Mouse (Mus musculus): ENCODE results near the gene Fkbp14. TPM values are rescaled to one million over a fixed set of nuclear protein-coding genes. Genes with fewer than 3 reads are reported as not detected.

Fkbp14 gene
- total RNA-seq (2021), result 1 to 10 TPM; 8.5 to 9.0 TPM

DNA sequence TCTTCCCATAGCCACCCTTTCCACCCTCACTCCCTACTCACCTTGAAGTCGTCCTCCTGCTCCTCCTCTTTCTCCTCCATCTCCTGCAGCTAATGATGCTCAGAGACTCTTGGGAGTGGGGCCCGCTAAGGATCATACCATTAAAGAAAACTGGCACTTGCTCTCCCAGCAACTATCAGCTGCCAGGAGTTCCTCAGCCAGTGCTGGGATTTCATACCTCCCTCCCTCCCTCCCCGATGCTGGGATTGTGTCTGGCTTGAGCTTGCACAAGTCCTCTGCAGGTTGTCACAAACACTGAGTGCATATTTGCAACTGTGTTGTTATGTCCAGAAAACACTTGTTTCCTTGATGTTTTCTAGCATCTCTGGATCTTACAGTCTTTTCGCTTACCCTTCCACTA lies at the start of gene Fkbp14:
Fkbp14 (minus strand) TSS at position 101 of the 400 bp plus-strand sequence.
- DNase-seq (ENCODE audit: low spot score in 2 of 2), result no peak
- intact Hi-C loops (cut with DNase I), result loop anchor here (10.0 kb wide), 1 partner anchor 568 kb away; no protein-coding TSS in a partner anchor

DNA sequence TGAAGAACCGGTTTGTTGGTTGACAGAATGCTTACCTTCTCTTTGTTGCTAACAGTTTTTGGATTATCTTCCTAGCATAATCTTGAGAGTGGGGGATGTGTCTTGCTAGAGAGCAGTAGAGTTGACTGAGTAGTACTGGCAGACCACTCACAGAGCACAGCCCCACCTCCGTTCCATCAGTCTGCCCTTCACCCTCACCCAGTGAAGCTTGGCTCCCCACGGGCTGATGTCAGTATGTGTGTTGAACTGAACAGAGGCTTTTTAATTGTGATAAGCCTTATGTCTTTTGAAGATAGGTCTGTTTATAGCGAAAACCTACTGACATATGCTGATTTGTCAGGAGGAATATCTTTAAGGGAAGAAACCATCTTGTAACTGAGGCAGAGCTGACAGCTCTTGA lies 46.1 kb upstream of the Fkbp14 start:
- no peak for DNase-seq (ENCODE audit: low spot score in 2 of 2)
- intact Hi-C loops (cut with DNase I), result no loop called here

DNA sequence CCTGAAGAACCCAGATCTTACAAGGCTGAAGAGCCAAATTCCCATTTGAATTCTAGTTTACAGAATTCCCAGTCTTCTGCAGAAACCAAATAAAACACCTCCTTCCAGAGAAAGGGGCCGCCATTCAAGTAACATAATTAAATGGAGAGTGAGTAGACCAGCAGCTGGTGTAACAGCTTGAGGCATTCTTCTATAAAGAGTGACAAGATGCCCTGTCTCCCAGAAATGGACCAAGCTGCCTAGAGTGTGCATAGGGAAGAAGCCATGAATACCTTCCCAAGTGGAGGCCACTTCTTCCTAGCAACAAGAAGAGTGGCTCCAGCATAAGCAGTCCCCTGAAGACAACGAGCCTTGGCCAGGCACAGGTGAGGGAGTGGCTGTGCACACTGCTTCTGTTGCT lies 44.8 kb upstream of the Fkbp14 start:
- intact Hi-C loops (cut with DNase I), result no loop called here
- peak in 1 of 2 experiments; percentile 77 for DNase-seq (ENCODE audit: low spot score in 2 of 2)

DNA sequence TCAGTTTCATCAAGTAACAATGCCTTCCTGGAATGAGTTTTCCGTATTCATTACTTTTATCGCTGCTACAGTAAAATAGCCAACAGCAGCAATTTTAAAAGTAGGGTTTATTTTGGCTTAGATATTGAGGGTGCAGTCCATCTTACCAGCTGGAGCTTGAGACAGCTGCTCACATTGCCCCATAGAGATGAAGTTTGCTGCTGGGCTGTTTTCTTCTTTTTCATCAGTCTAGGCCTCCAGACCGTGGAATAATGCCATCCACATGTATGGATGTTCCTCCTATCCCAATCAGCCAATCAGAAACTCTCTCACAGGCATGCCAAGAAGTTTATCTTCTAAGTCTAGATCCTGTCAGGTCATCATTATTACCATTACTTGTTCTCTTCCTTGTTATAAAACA lies 42.8 kb upstream of the Fkbp14 start:
- intact Hi-C loops (cut with DNase I), result no loop called here
- no peak for DNase-seq (ENCODE audit: low spot score in 2 of 2)

DNA sequence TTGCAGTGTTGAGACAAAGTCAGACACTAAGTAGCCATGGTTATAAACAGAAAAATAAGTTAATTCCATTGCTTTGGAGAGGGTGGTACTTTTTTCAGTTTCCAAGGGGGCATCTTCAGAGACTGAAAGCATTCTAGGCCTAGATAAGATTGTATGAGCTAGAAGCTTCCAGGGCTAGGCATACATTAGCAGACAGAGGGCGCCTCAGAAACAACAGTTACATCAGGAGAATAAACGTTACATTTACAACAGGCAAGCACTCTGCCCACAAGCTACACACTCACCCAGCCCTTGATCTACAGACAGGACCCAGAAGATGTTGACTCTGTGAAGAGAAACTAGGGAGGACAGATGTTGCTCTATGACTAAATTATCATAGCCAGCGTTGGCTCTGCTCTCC lies 34.4 kb upstream of the Fkbp14 start:
- intact Hi-C loops (cut with DNase I), result loop anchor here (5.0 kb wide), 1 partner anchor 51 kb away; the partner anchor contains the start of gene Mturn
- peak; percentile 30 to 55 for DNase-seq (ENCODE audit: low spot score in 2 of 2)

DNA sequence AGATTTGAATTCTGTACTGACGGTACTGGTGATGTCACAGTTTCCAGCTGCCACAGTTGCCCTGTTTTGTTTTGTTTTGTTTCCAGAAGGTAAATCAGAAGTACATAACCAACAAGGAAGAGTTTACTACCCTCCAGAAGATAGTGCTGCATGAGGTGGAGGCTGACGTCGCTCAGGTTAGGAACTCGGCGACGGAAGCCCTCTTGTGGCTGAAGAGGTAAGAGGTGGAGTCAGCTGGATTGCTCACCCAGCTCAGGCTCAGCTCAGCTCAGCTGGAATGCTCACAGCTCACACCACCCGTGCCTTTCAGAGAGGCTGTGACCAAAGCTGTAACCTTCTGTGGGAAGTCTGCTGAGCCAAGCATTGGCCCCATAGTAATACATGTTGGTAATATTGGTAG lies 32.6 kb upstream of the Fkbp14 start:
- intact Hi-C loops (cut with DNase I), result loop anchor here (5.0 kb wide), 1 partner anchor 53 kb away; the partner anchor contains the start of gene Mturn
- DNase-seq (ENCODE audit: low spot score in 2 of 2), result no peak

DNA sequence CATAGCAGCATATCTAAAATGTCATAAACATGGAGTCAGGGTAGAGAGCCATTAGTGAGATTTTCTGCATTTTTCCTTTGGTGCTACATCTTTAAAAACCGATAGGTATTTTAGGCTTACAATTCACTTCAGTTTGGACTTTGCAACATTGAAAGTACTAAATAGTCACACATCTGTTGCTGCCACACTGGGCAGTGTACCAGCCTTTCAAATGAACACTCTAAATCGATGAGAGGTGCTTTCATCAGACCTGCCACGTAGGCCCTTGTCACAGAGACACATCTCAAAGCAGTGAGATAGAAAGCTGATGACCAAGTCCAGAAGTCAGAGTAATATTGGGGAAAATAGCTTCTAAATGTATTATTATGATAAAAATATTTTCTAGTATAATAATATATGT lies 31.3 kb upstream of the Fkbp14 start:
- intact Hi-C loops (cut with DNase I), result no loop called here
- no peak for DNase-seq (ENCODE audit: low spot score in 2 of 2)

DNA sequence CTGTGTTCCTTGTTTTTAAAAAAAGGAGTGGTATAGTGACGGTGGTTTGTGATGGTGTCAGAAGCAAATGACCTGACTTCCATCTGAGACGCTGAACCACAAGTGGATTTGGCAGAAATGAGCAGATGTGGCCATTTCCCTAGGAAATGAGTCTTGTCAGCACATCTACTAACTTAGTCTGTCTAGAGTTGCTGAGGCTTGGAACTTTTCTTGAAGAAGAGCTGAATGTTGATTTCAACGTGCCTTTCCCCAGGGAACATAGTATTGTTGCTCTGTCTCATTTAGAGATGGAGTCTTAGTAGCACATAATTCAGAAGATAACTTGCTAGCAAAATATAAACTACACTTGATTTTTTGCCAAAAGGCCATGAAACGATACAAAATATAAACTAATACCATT lies 23.2 kb upstream of the Fkbp14 start:
- intact Hi-C loops (cut with DNase I), result no loop called here

DNA sequence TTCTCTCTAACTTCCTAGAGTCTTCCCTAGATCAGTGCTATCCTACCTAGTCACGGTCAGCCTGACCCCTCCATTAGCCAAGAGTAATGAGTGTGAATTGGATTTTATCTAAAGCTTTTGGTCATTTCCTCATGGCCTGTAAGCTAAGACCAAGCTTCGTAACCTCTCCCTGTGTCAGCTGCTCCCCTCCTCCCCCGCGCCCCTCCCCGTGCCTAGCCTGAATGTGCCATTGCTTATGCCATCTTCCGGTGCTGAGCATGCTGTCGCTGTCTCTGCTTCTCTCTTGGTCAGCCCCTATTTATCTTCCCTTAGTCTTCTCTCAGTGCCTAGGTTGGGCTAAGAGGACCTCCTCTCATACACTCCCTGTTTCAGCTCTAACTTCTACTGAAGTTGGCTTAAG lies 22.4 kb upstream of the Fkbp14 start:
- no peak for DNase-seq (ENCODE audit: low spot score in 2 of 2)

More for the DNA sequence above, 23.2 kb upstream of the Fkbp14 start:
- no peak for DNase-seq (ENCODE audit: low spot score in 2 of 2)

DNA sequence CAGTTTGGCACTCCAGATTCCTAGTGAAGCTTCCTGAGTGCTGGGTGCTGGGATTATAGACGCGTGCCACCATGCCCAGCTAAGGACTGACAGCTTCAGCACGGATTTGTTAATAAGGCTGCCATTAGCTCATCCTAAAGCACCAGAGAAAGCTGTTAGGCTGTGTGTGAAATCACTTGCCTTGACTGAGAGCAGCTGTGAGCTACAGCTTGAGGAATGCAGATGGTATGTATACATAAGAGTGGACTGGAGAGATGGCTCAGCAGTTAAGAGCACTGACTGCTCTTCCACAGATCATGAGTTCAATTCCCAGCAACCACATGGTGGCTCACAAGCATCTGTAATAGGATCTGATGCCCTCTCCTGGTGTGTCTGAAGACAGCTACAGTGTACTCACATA lies 20.3 kb upstream of the Fkbp14 start:
- intact Hi-C loops (cut with DNase I), result no loop called here
- DNase-seq (ENCODE audit: low spot score in 2 of 2), result no peak

More for the DNA sequence above, 22.4 kb upstream of the Fkbp14 start:
- intact Hi-C loops (cut with DNase I), result no loop called here

DNA sequence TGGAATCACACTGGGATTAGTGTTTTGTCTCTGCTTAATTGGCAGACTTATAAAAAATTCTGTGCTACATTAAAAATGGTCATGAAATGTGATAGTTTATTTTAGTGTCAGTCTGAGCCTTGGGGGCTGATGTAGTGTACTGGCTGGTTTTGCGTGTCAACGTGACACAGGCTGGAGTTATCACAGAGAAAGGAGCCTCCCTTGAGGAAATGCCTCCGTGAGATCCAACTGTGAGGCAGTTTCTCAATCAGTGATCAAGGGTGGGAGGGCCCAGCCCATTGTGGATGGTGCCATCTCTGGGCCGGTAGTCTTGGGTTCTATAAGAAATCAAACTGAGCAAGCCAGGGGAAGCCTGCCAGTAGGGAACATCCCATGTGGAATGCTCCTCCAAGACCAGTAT lies 9.1 kb upstream of the Fkbp14 start:
- no peak for DNase-seq (ENCODE audit: low spot score in 2 of 2)
- intact Hi-C loops (cut with DNase I), result no loop called here

DNA sequence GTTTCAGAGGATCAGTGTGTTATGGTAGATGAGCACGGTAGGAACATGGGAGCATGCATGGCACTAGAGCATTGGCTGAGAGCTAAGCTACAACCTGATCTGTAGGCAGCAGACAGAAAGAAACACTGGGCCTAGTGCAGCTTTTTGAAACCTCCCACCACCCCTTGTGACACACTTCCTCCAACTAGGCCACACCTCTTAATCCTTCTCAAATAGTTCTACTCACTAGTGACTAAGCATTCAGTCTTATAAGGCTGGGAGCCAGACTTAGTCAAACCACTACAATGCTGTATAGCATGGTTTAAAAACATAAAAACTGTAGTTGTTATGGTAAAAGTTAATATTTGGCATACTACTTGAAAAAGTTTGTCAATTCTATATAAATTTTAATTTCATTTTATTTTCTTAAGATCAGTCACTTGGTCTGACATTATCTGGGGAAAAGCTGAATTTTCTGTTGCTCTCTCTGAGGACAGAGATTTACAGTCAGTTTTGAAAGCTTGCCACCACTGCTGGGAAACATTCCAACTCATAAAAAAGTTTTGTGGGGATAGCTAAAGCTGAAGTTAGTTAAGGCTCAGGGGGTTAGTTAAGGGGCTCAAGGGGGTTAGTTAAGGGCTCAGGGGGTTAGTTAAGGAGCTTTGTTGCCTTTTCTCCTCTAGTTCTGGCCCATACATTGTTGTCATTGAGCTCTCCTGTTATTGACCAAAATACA lies 7.0 kb upstream of the Fkbp14 start:
- DNase-seq (ENCODE audit: low spot score in 2 of 2), result no peak
- intact Hi-C loops (cut with DNase I), result no loop called here

DNA sequence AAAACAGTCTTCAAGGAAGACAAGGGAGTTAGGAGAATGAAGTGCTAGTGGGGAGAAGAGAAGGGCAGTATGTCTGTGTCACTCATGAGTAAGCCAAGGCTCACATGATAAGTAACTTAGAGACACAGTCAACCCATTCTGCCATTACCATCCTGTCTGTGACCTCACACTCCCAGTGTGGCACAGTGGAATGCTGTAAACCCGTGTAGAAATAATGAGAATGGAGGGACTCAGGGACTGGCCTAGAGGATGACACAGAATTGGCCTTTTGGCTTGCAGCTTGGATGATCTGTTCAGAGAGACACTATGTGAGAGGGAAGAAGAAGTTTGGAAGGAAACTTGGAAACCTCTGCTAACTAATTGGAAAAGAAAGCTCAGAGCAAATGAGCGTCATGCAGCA lies 5.8 kb upstream of the Fkbp14 start:
- no peak for DNase-seq (ENCODE audit: low spot score in 2 of 2)
- intact Hi-C loops (cut with DNase I), result no loop called here

DNA sequence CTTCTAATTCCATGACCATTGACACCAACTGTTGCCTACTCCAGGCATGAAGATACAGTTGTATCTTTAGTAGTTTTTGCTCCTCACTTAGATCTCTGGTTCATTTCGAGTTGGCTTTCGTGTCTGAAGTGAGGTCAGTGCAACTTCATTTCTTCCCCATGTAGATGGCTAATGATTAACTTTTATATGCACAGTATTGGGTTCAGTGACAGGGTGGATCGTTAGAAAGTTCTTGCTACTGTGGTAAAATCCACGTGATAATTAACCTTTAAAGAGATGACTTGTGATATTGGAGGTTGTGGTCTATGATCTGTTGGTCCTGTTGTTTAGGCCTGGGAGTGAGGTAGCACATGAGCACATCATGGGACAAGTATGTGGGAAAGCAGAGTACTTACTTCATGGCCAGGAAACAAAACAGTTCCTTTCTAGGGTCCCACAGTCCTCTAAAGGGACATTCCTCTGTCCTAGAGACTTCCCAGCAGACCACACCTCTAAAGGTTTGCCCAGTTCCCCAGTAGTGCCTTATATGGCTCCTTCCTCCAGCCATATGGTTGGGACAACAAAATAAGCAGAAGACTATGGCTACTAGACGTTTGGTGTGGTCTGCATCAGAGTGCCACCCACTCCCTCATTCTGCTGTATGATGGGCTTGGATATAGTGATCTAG lies 3.7 kb upstream of the Fkbp14 start:
- no peak for DNase-seq (ENCODE audit: low spot score in 2 of 2)
- intact Hi-C loops (cut with DNase I), result no loop called here

DNA sequence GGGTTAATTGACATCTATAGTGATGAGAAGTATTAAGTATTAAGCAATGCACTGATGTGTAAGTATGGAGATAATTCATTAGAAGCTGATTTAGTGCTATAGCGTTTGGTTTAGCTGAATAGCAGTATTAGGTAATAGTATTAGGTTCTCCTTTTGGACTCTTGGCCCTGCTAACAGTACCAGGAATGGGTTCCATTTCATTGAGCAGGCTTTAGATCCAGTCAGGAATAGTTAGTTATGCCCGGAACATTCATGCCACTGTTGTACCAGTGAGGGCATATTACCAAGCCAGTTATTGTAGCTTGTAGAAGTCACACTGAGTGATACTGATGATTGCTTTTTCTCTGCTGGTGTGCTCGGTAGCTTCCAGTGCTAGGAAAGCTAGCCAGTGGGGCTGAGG lies 603 bp upstream of the Fkbp14 start:
- DNase-seq (ENCODE audit: low spot score in 2 of 2), result no peak
- intact Hi-C loops (cut with DNase I), result loop anchor here (10.0 kb wide), 1 partner anchor 567 kb away; no protein-coding TSS in a partner anchor

DNA sequence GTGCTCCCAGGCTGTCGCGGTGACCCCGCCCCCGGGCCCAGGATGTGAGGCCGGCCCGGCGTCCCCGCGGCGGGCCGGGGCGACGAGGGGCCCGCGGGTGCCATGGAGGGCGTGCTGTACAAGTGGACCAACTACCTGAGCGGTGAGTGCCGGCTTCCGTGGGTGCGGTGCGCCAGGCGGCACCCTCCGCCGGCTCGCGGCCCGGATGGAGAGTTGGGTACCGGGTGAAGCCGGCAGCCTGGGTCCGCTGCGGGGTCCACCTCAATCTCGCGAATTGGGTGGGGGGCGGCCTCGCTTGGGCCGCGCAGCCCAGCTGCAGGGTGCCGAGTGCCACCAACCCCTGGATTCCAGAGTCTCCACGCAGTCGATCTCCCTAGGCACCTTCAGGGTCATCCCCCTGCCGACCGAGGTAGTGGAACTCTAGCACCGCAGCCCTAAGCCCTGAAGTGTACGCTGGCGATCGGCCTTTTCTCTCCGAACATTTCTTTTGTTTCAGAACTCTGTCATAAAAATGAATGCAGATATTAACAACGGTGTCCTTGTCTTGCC lies 1.7 kb downstream of the Fkbp14 start:
- intact Hi-C loops (cut with DNase I), result loop anchor here (10.0 kb wide), 1 partner anchor 569 kb away; no protein-coding TSS in a partner anchor
- DNase-seq (ENCODE audit: low spot score in 2 of 2), result peak in 1 of 2 experiments; percentile 8

DNA sequence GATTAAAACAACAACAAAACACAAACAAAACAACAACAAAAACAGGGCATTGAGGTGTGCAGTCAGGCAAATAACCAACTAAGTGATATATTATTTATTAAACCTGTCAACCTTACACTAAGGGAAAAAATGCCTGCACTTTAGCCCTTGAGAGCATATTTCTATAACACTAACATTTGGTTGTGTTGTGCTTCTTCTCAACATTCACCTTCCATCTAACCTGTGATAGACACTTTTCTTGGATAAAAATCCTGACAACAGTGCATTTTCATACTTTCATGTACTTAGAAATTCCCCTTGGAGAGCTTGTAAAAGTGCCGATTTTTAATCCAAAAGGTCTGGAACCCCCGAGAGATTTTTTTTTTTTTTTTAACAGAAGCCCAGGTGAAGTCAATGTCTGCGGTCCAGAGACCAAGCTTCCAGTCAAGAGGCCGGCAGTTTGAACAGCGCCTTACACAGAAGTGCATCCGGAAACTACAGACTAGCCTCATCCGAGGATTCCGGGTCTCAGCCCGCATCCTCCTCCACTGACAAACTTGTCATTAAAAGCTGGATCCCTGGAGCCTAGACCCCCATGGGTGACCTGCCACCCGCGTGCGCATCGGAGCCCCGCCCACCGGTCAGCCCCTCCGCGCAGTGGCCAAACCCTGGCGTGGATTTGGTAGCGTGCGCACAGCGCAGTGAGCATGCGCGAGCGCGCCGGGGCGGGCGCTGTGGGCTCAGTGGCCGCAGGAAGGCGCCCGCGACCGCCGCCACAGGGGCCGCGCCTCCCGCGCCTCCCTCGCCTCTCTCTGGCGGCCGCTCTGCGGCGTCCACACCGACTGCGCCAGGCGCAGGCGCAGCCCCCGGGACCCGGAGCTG lies 2.4 kb downstream of the Fkbp14 start, which contains the start of gene Plekha8:
Plekha8 (plus strand) TSS at position 643 of the 861 bp plus-strand sequence.
- peak; percentile 92 to 93 for DNase-seq (ENCODE audit: low spot score in 2 of 2)
- intact Hi-C loops (cut with DNase I), result loop anchor here (5.0 to 10.0 kb wide), 2 partner anchors 398 to 570 kb away; partner anchors contain the start of gene Ggct

DNA sequence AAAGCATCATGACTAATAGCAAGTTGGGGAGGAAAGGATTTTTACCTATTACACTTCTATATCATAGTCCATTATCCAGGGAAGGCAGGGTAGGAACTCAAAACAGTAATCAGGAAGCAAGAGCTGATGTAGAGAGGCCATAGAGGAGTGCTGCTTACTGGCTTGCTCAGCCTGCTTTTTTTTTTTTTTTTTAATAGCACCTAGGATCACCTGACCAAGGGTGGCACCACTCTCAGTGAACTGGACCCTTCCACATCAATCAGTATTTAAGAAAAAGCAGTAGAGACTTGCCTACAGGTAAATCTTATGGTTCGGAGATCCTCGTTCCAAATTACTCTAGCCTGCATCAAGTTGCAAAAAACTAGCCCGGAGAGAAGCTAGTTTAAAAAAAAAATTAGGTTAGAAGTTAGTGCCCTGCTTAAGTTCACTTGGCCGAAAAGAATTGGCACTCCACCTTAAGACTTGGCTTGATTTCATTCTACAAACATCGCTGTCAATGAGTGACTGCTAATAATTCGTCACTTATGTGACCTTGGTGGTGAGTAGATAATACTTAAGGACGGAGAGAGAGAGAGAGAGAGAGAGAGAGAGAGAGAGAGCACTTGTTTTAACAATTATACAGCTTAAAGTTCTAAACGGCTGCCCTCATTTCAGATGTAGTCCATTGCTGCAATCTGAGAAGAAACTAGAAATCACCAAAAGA lies 3.2 kb downstream of the Fkbp14 start:
- intact Hi-C loops (cut with DNase I), result loop anchor here (2.0 to 10.0 kb wide), 3 partner anchors 223 to 571 kb away; partner anchors contain the start of genes Ggct and Znrf2
- DNase-seq (ENCODE audit: low spot score in 2 of 2), result no peak
